Mouse (Mus musculus): ENCODE results near the gene Snrpf. TPM values are rescaled to one million over a fixed set of nuclear protein-coding genes. Genes with fewer than 3 reads are reported as not detected.
"Not testable (repeated sequence)": the region's sequence is repeated elsewhere in the genome, so short reads cannot be mapped to it uniquely, and the experiment has no call there.

The Snrpf gene
- polyA plus RNA-seq, 1 experiment, result 156 TPM

DNA sequence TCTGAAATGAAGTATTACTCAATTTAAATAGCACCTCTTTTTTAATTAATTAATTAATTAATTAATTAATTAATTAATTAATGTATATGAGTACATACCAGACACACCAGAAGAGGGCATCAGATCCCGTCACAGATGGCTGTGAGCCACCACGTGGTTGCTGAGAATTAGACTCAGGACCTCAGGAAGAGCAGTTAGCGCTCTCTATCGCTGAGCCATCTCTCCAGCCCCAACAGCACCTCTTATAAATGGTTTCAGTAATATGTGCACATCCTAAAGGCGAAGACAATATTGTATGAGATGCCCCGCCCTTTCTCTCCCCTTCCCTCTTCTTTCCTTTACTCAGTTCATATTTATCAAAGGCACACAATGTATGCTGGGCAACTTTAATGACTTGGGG is 20.8 kb downstream of the Snrpf start:
- TF ChIP-seq E2F4 (IDR thresholded peaks at IDR 0.05; ENCODE audit: insufficient read depth) (no peak), TCF3 (IDR thresholded peaks at IDR 0.05; ENCODE audit: insufficient read length, low read depth) (no peak), CEBPB (IDR thresholded peaks at IDR 0.05; ENCODE audit: insufficient read depth, poor library complexity, severe bottlenecking) (no peak), REST (IDR thresholded peaks at IDR 0.05; ENCODE audit: insufficient read depth, insufficient read length) (no peak), USF1 (IDR thresholded peaks at IDR 0.05; ENCODE audit: low read depth) (no peak)
- no peak overlapping the region for H3K4me3 ChIP-seq
- H3K79me2 ChIP-seq (ENCODE audit: control insufficient read depth, insufficient read depth), result no peaks in the 10 kb centered on the region

DNA sequence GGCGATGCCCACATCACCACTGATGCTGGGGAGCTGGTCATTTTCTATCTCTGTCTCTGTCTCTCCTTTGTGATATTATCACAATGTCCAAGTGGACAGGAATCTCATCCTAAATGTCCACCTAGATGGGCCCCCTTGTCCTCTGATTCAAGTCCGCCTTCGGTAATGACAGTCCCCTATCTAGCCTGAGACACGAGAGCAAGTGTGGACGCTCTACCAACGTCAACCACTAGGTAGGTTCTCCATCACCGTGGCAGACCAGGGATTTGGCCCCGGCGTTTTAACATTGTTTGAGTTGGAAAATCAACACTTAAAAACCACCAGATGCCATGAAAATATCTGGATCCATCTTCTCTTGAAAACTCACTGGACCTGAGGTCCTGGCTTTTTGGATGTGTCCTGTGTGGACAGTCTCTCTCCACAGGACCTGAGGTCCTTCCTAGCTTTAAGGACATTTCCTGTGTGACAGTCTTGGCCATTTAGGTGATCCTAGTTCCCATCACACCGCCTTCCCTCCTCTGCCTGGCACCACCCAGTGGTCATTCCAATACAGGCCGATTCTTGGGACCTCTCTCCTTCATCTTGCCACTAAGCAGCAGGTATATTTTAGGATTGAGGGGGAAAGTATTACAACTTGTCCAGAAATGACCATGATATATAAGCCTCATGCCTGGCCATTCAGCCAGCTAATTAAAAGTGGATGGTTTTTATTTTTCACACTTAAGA is 21.5 kb downstream of the Snrpf start:
- Histone ChIP-seq H3K36me3 (ENCODE audit: control insufficient read depth, insufficient read depth) (no peaks in the 10 kb centered on the region), H3K27me3 (ENCODE audit: control insufficient read depth, insufficient read depth, insufficient read length) (no peaks in the 10 kb centered on the region), H3K79me2 (ENCODE audit: control insufficient read depth, insufficient read depth) (no peaks in the 10 kb centered on the region), H3K4me2 (ENCODE audit: low read depth) (no peak overlapping the region), H3ac (ENCODE audit: control insufficient read depth, insufficient read length) (no peak overlapping the region), H3K4me3 (no peak overlapping the region)
- TF ChIP-seq TCF3 (IDR thresholded peaks at IDR 0.05; ENCODE audit: insufficient read length, low read depth) (no peak), E2F4 (IDR thresholded peaks at IDR 0.05; ENCODE audit: insufficient read depth) (no peak), TCF12 (IDR thresholded peaks at IDR 0.05; ENCODE audit: insufficient read depth, poor library complexity, severe bottlenecking) (no peak), MYOG (IDR thresholded peaks at IDR 0.05; ENCODE audit: control insufficient read depth in 1 of 3, insufficient read depth in 1 of 3, insufficient read length in 2 of 3, low read depth in 2 of 3) (no peak)

More for the DNA sequence above, 20.8 kb downstream of the Snrpf start:
- Histone ChIP-seq H3K27me3 (ENCODE audit: control insufficient read depth, insufficient read depth, insufficient read length) (no peaks in the 10 kb centered on the region), H3K4me2 (ENCODE audit: low read depth) (no peak overlapping the region), H3K36me3 (ENCODE audit: control insufficient read depth, insufficient read depth) (no peaks in the 10 kb centered on the region), H3ac (ENCODE audit: control insufficient read depth, insufficient read length) (no peak overlapping the region)

GRCm38 (mm10) chr10:93567066-93567465 is 22.4 kb downstream of the Snrpf start:
- Histone ChIP-seq H3K79me2 (ENCODE audit: control insufficient read depth, insufficient read depth) (no peaks in the 10 kb centered on the region), H3K27me3 (ENCODE audit: control insufficient read depth, insufficient read depth, insufficient read length) (no peaks in the 10 kb centered on the region), H3K4me3 (no peak overlapping the region), H3ac (ENCODE audit: control insufficient read depth, insufficient read length) (no peak overlapping the region), H3K4me2 (ENCODE audit: low read depth) (no peak overlapping the region), H3K36me3 (ENCODE audit: control insufficient read depth, insufficient read depth) (no peaks in the 10 kb centered on the region)
- no peak for TF ChIP-seq TCF12 (IDR thresholded peaks at IDR 0.05; ENCODE audit: insufficient read depth, poor library complexity, severe bottlenecking)
- TF ChIP-seq POLR2AphosphoS2 (IDR thresholded peaks at IDR 0.05; ENCODE audit: insufficient read length, low read depth), result no peak
- TF ChIP-seq MYOD1 (IDR thresholded peaks at IDR 0.05; ENCODE audit: control insufficient read depth in 1 of 3, insufficient read length in 2 of 3, low read depth in 2 of 3), result no peak
- TF ChIP-seq SRF (IDR thresholded peaks at IDR 0.05; ENCODE audit: control insufficient read depth, insufficient read length, low read depth), result no peak

DNA sequence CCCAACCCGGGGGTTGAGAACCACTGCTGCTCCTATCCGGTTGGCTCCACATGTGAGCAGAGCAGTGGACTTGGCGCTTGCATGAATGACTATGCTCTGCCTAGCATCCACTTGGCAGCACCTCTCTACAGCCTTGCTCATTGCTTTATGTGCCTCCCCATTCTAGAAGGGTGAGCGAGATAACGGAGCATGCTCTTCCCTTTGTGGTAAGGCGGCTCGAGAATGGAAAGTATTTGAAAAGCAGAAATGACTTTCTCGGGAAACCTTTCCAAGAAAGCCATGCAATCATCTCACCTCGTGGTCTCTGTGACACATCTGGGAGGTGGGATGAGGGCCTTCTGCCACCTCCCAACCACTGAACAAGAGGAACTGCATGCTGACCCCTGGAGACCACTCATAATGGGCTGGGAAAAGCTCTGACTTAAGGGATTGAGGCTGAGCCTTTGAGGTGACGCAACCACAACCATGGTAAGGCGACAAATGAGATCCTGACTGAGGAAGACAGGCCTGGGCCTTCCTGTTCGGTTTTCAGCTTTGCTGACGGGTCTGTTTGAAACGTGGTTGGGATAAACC is 24.9 kb downstream of the Snrpf start:
- TF ChIP-seq TCF3 (IDR thresholded peaks at IDR 0.05; ENCODE audit: insufficient read length, low read depth) (no peak), USF1 (IDR thresholded peaks at IDR 0.05; ENCODE audit: low read depth) (no peak), TCF12 (IDR thresholded peaks at IDR 0.05; ENCODE audit: insufficient read depth, poor library complexity, severe bottlenecking) (no peak), MYOG (IDR thresholded peaks at IDR 0.05; ENCODE audit: control insufficient read depth in 1 of 3, insufficient read depth in 1 of 3, insufficient read length in 2 of 3, low read depth in 2 of 3) (no peak), POLR2AphosphoS2 (IDR thresholded peaks at IDR 0.05; ENCODE audit: insufficient read length, low read depth) (no peak), REST (IDR thresholded peaks at IDR 0.05; ENCODE audit: insufficient read depth, insufficient read length) (no peak), MAX (IDR thresholded peaks at IDR 0.05; ENCODE audit: low read depth) (no peak), CEBPB (IDR thresholded peaks at IDR 0.05; ENCODE audit: insufficient read depth, poor library complexity, severe bottlenecking) (no peak), POLR2A (IDR thresholded peaks at IDR 0.05; ENCODE audit: insufficient read length, low read depth) (no peak), MYOD1 (IDR thresholded peaks at IDR 0.05; ENCODE audit: control insufficient read depth in 1 of 3, insufficient read length in 2 of 3, low read depth in 2 of 3) (no peak), E2F4 (IDR thresholded peaks at IDR 0.05; ENCODE audit: insufficient read depth) (no peak), SRF (IDR thresholded peaks at IDR 0.05; ENCODE audit: control insufficient read depth, insufficient read length, low read depth) (no peak)
- Histone ChIP-seq H3K4me3 (no peak overlapping the region), H3K36me3 (ENCODE audit: control insufficient read depth, insufficient read depth) (no peaks in the 10 kb centered on the region), H3ac (ENCODE audit: control insufficient read depth, insufficient read length) (no peak overlapping the region), H3K79me2 (ENCODE audit: control insufficient read depth, insufficient read depth) (no peaks in the 10 kb centered on the region), H3K4me2 (ENCODE audit: low read depth) (no peak overlapping the region), H3K27me3 (ENCODE audit: control insufficient read depth, insufficient read depth, insufficient read length) (no peaks in the 10 kb centered on the region)

GRCm38 (mm10) chr10:93559786-93560185 is 29.7 kb downstream of the Snrpf start:
- Histone ChIP-seq H3K36me3 (ENCODE audit: control insufficient read depth, insufficient read depth) (no peaks in the 10 kb centered on the region), H3K4me2 (ENCODE audit: low read depth) (no peak overlapping the region), H3K27me3 (ENCODE audit: control insufficient read depth, insufficient read depth, insufficient read length) (no peaks in the 10 kb centered on the region), H3K4me3 (no peak overlapping the region), H3ac (ENCODE audit: control insufficient read depth, insufficient read length) (no peak overlapping the region), H3K79me2 (ENCODE audit: control insufficient read depth, insufficient read depth) (no peaks in the 10 kb centered on the region)
- TF ChIP-seq MAX (IDR thresholded peaks at IDR 0.05; ENCODE audit: low read depth), result no peak
- no peak for TF ChIP-seq MYOG (IDR thresholded peaks at IDR 0.05; ENCODE audit: control insufficient read depth in 1 of 3, insufficient read depth in 1 of 3, insufficient read length in 2 of 3, low read depth in 2 of 3)
- TF ChIP-seq E2F4 (IDR thresholded peaks at IDR 0.05; ENCODE audit: insufficient read depth), result no peak
- no peak for TF ChIP-seq TCF12 (IDR thresholded peaks at IDR 0.05; ENCODE audit: insufficient read depth, poor library complexity, severe bottlenecking)
- no peak for TF ChIP-seq POLR2AphosphoS2 (IDR thresholded peaks at IDR 0.05; ENCODE audit: insufficient read length, low read depth)
- no peak for TF ChIP-seq TCF3 (IDR thresholded peaks at IDR 0.05; ENCODE audit: insufficient read length, low read depth)
- TF ChIP-seq REST (IDR thresholded peaks at IDR 0.05; ENCODE audit: insufficient read depth, insufficient read length), result no peak

GRCm38 (mm10) chr10:93557971-93558370 is 31.5 kb downstream of the Snrpf start:
- H3K36me3 ChIP-seq (ENCODE audit: control insufficient read depth, insufficient read depth); H3K4me2 ChIP-seq (ENCODE audit: low read depth); H3K27me3 ChIP-seq (ENCODE audit: control insufficient read depth, insufficient read depth, insufficient read length); H3K4me3 ChIP-seq; H3ac ChIP-seq (ENCODE audit: control insufficient read depth, insufficient read length); H3K79me2 ChIP-seq (ENCODE audit: control insufficient read depth, insufficient read depth): not testable (repeated sequence)
